Mouse (Mus musculus): Measurements from ENCODE around the gene Pced1b. TPM values are rescaled to one million over a fixed set of nuclear protein-coding genes. Genes with fewer than 3 reads are reported as not detected.

Pced1b gene
- polyA plus RNA-seq, 1 experiment from 2014 or later = 3.3 TPM

DNA sequence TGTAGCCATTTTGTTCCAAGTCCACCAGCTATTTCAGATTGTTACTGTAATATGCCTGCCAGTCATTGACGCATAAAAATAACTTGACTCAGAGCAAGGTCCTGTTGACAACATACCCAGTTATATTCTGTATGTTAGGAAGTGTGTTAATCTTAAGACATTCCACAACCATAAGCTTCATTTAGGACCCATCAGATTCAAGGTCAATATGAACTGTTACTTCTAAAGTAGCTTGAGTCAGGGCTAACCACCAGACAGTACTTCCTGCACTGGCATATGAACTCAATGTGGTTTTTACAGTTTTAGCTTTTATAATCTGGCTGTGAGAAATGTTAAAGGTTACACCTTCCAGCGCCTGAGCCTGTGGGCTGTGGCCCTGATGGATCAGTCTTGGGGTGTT, 173.4 kb downstream of the Pced1b start:
- Histone ChIP-seq H3K4me3 (ENCODE audit: inconsistent target) (no peak overlapping the region), H3K36me3 (ENCODE audit: inconsistent target) (no peaks in the 10 kb centered on the region), H3K27ac (no peak overlapping the region), H3K79me2 (ENCODE audit: inconsistent target) (no peaks in the 10 kb centered on the region)
- 97% methylated on average over 2 of the region's 2 CpGs for WGBS (ENCODE audit: missing documents)

DNA sequence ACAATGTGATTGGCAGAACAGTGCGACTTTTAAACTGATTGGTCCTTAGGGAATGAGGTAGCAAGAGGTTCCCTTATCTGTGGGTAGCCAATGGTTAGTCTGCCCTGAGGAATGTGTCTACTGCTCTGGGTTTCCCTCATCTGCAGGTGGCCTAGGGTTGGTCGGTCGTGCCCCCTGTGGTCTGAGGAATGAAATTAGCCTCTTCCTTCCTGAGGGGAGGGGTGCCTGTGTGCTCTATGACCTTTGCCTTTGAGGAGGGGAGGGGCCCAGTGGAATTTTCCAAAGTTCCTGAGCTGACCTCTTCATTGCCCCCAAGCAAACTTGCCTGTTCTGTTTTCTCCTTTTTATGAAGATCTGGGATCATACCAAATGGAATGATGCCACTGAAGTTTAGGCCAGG, 174.6 kb downstream of the Pced1b start:
- no peak overlapping the region for H3K27ac ChIP-seq
- WGBS (ENCODE audit: missing documents) = 45% methylated on average over 3 of the region's 3 CpGs
- no peaks in the 10 kb centered on the region for H3K79me2 ChIP-seq (ENCODE audit: inconsistent target)
- H3K4me3 ChIP-seq (ENCODE audit: inconsistent target) = no peak overlapping the region
- no peaks in the 10 kb centered on the region for H3K36me3 ChIP-seq (ENCODE audit: inconsistent target)

DNA sequence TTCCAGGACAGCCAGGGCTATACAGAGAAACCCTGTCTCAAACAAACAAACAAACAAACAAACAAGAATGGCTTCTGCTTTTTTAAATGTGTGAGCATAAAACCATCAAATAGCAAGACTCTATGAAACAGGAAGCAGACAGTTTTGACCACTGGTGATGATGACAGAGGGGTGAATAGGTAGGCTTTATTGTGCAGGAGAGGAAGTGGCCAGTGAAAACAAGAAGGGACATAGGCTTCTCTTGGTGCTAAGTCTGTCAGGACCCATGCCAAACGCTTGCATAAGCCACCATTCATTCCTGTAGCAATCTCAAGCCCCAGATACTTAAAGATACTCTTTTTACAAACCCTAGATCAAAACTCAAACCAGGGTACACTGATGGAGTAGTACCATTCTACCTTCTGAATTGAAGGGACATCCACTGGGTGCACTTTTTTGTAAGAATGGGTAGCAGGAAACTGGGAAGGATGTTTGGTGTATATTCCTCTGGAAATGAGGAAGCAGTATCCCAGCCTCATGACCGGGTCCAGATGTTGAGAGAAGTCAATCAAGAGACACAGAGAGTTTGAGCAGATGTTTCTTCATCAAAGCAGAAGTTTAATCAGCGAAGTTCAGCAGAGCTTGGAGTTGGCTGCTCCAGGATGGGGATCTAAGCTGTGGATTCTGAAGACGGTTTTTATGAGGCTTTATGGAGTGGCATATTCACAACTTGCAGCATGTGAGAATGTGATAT, 175.5 kb downstream of the Pced1b start:
- no peak overlapping the region for H3K4me3 ChIP-seq (ENCODE audit: inconsistent target)
- WGBS (ENCODE audit: missing documents) = 22% methylated on average over 4 of the region's 4 CpGs
- no peak overlapping the region for H3K27ac ChIP-seq
- no peaks in the 10 kb centered on the region for H3K36me3 ChIP-seq (ENCODE audit: inconsistent target)
- no peaks in the 10 kb centered on the region for H3K79me2 ChIP-seq (ENCODE audit: inconsistent target)

DNA sequence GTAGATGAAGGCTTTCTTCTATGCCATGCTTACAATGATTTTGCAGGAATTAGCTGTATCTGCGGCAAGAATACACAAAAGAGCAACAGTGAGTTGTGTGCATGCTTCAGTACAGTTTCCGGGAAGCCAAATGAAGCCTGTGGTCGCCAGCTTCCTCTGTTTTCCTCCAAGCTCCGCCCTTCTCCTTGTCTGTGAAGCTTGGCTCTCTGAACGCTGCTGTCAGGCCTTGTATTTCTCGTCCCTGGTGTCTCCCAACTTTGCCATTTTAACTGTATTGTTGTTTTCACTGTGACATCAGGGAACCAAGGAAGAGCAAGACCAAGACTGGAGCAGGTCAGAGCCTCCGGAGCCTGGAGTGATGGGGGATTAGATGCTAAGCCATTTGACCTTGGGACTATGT, 177.5 kb downstream of the Pced1b start:
- no peaks in the 10 kb centered on the region for H3K79me2 ChIP-seq (ENCODE audit: inconsistent target)
- no peaks in the 10 kb centered on the region for H3K36me3 ChIP-seq (ENCODE audit: inconsistent target)
- H3K27ac ChIP-seq = no peak overlapping the region
- no peak overlapping the region for H3K4me3 ChIP-seq (ENCODE audit: inconsistent target)
- WGBS (ENCODE audit: missing documents) = 18% methylated on average over 7 of the region's 7 CpGs

DNA sequence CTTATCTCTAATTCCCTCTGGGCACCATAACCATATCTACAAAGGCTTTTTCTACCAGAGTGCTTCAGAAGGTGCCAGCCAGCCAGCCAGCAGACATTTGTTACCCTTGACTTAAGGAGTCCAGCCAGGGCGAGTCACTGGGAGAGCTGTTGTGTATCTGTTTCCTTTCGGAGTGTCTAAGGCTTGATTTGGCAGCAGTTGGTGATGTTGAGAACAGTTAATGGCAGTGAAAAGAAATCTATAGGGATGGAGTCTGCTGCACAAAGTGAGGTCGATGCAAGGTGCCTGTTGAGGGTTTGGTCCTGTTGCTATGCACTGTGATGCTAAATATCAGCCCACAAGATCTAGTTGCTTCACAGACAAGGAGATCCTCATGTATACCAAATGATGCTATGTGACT, 178.1 kb downstream of the Pced1b start:
- H3K27ac ChIP-seq = no peak overlapping the region

DNA sequence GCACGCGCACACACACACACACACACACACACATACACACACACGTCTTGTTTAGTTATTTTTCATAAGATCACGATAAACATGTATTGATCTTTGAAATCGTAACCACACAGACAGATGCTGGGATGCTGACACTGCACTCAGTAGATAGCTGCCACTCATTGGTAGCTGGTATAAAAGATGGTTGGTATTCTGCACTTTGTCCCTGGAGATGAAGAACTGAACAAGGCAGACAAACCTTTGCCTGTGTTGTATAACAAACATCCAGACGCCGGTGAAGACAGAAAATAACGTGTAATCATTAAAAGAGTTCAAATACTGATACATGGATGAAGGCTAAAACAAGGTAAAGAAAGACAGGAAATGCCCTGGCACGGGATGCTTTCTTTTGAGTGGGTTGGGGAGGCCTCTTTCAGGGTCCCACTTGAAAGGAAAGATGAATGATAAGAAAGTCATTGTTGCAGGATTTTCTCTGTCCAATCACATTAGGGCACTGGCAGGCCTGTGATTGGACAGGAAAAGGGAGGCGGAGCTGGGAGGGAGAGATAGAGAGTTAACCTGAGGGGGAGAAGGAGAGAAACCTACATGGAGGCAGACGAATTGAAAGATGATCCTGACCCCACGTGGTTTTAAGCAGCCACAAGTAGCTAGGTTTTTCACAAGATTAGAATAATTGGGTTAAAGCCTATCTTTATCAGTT, 182.4 kb downstream of the Pced1b start:
- Histone ChIP-seq H3K36me3 (ENCODE audit: inconsistent target) (no peaks in the 10 kb centered on the region), H3K27ac (no peak overlapping the region), H3K79me2 (ENCODE audit: inconsistent target) (no peaks in the 10 kb centered on the region), H3K4me3 (ENCODE audit: inconsistent target) (no peak overlapping the region)
- 91% methylated on average over 12 of the region's 12 CpGs for WGBS (ENCODE audit: missing documents)

More for the DNA sequence above, 178.1 kb downstream of the Pced1b start:
- Histone ChIP-seq H3K36me3 (ENCODE audit: inconsistent target) (no peaks in the 10 kb centered on the region), H3K4me3 (ENCODE audit: inconsistent target) (no peak overlapping the region), H3K79me2 (ENCODE audit: inconsistent target) (no peaks in the 10 kb centered on the region)
- WGBS (ENCODE audit: missing documents) = 96% methylated on average over 3 of the region's 3 CpGs

DNA sequence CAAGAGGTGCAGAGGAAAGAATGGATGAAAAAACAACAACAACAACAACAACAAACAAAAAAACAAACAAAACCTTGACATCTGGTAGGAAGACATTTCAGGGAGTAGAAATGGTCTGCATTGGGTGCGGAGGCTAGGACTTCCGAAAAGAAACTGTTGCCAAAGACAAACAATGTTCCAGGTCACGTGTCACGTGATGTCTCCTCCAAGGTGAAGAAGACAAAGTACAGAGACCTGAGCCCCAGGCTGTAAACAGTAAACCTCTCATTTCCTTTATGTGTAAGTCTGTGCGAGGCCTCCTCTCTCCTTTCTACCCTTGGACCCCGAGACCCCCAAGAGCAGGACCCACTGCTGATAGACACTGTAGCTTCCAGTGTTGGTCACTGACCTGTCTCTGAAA, 184.6 kb downstream of the Pced1b start:
- H3K4me3 ChIP-seq (ENCODE audit: inconsistent target) = no peak overlapping the region
- H3K36me3 ChIP-seq (ENCODE audit: inconsistent target) = no peaks in the 10 kb centered on the region
- H3K79me2 ChIP-seq (ENCODE audit: inconsistent target) = no peaks in the 10 kb centered on the region
- 88% methylated on average over 6 of the region's 6 CpGs for WGBS (ENCODE audit: missing documents)
- H3K27ac ChIP-seq = no peak overlapping the region

DNA sequence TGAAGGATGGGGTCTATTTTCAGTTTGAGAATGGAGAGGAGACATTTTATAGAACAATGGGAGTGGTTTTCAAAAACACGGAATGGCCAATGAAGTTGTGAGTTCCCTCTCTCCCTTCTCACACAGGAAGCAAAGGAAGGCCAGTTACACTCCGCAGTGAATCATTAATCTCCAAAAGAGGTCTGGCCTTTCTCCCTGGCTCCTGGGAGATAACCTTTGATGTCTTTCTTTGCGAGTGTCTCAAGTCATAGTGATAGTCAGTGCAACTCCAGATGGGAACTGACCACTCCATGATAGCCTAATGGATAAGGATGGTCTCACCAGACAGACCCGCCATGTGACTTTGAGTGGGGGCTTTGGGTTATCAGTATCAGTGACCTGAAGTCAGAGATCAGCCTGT, 185.3 kb downstream of the Pced1b start:
- H3K36me3 ChIP-seq (ENCODE audit: inconsistent target) = no peaks in the 10 kb centered on the region
- no peaks in the 10 kb centered on the region for H3K79me2 ChIP-seq (ENCODE audit: inconsistent target)
- 90% methylated on average over 4 of the region's 4 CpGs for WGBS (ENCODE audit: missing documents)
- H3K4me3 ChIP-seq (ENCODE audit: inconsistent target) = no peak overlapping the region
- no peak overlapping the region for H3K27ac ChIP-seq

Other genes with a start within 250 kb of the Pced1b start
- gene Slc38a4, start 191.2 kb upstream of the Pced1b start, polyA plus RNA-seq (2018) = not detected in 3 replicates
- gene Amigo2, start 180 bp downstream of the Pced1b start, polyA plus RNA-seq (2018) = not detected in 3 replicates